Mouse (Mus musculus): ENCODE data around the gene Exoc8.

GRCm38 (mm10) chr8:124863163-124863677 is 34.3 kb downstream of the Exoc8 start:
- TF ChIP-seq CTCF (IDR thresholded peaks at IDR 0.05; ENCODE audit: low read depth, low read length), result no peak
- TF ChIP-seq POLR2A (IDR thresholded peaks at IDR 0.05; ENCODE audit: insufficient read depth, low read length), result no peak
- no peak for TF ChIP-seq EP300 (IDR thresholded peaks at IDR 0.05; ENCODE audit: insufficient read depth, low read depth, low read length)

Data from ES-Bruce4 (cell line).